Mouse (Mus musculus) limb, embryonic 12.5 days (tissue): ENCODE measurements at regions not wholly inside any gene's neighbourhood (a gene's known extent, or its start where the extent isn't known, plus 50 kb on each side); places are given as distances from the start of the nearest gene placed in this dataset.
"Not testable (repeated sequence)": the region's sequence is repeated elsewhere in the genome, so short reads cannot be mapped to it uniquely, and the experiment has no call there.

Experiments used
- ATAC-seq: fragments of 200-750 bp; cut with Nextera tagmentation; 2 replicates; pipeline ENCODE4 v1.8.0; 2017; ENCODE audit warnings: low read depth, moderate TSS enrichment; ENCODE audit not compliant: insufficient number of reproducible peaks, insufficient read depth, low FRiP score, low TSS enrichment
- H3K27ac ChIP-seq: fragments of 300-500 bp; sonication (generic); 2 replicates; pipeline ENCODE4 v1.5.1; 2016; ENCODE audit warnings: mild to moderate bottlenecking, moderate library complexity
- H3K27me3 ChIP-seq: fragments of 300-500 bp; sonication (generic); 2 replicates; pipeline ENCODE4 v1.6.1; 2016; ENCODE audit warnings: mild to moderate bottlenecking, moderate library complexity
- H3K36me3 ChIP-seq: fragments of 300-500 bp; sonication (generic); 2 replicates; pipeline ENCODE4 v1.6.1; 2016; ENCODE audit warnings: mild to moderate bottlenecking, moderate library complexity
- H3K4me1 ChIP-seq: fragments of 300-500 bp; sonication (generic); replicated peaks from 2 replicates; pipeline ENCODE4 v1.6.1; 2016
- H3K4me2 ChIP-seq: fragments of 300-500 bp; sonication (generic); 2 replicates; pipeline ENCODE4 v1.6.1; 2016; ENCODE audit warnings: mild to moderate bottlenecking, moderate library complexity
- H3K4me3 ChIP-seq: fragments of 300-500 bp; sonication (generic); replicated peaks from 2 replicates; pipeline ENCODE4 v1.5.1; 2016; ENCODE audit warnings: mild to moderate bottlenecking
- H3K9ac ChIP-seq: fragments of 300-500 bp; sonication (generic); replicated peaks from 2 replicates; pipeline ENCODE4 v1.6.1; 2016; ENCODE audit warnings: mild to moderate bottlenecking, moderate library complexity
- H3K9me3 ChIP-seq: fragments of 300-500 bp; sonication (generic); 2 replicates; pipeline ENCODE4 v1.6.1; 2016; ENCODE audit warnings: mild to moderate bottlenecking, moderate library complexity
- WGBS: fragments of 180-500 bp; shearing (Covaris S2); methylation state at CpG from one replicate; pipeline ENCODE4 v1.1.7; 2016; 5-methylcytosine and 5-hydroxymethylcytosine counted together

GRCm38 (mm10) chr2:114409542-114409941 is 208.3 kb upstream of the Zfp770 start:
- Histone ChIP-seq H3K9ac (no peak overlapping the region), H3K4me3 (no peak overlapping the region), H3K4me1 (peaks cover 5% of the 10 kb centered on the region; the same call in 1 of the 2 replicates), H3K27me3 (peaks cover 17% of the 10 kb centered on the region), H3K36me3 (no peaks in the 10 kb centered on the region), H3K27ac (no peak overlapping the region), H3K9me3 (no peaks in the 10 kb centered on the region), H3K4me2 (no peak overlapping the region)
- no peak for ATAC-seq

- H3K27me3 ChIP-seq: peaks cover 26% of the 10 kb centered on the region
- peak; percentile 66; the same call in 1 of the 2 replicates for ATAC-seq
These were observed 206.1 kb upstream of the Zfp770 start for GRCm38 (mm10) chr2:114407408-114407807.

GRCm38 (mm10) chr2:114384566-114384965 is 183.3 kb upstream of the Zfp770 start:
- ATAC-seq: no peak
- no peak overlapping the region for H3K4me2 ChIP-seq
- no peak overlapping the region for H3K9ac ChIP-seq
- 26% methylated on average over 3 of the region's 3 CpGs for WGBS
- H3K27ac ChIP-seq: no peak overlapping the region
- no peaks in the 10 kb centered on the region for H3K4me1 ChIP-seq
- H3K36me3 ChIP-seq: no peaks in the 10 kb centered on the region
- H3K4me3 ChIP-seq: no peak overlapping the region
- no peaks in the 10 kb centered on the region for H3K27me3 ChIP-seq
- no peaks in the 10 kb centered on the region for H3K9me3 ChIP-seq

More at GRCm38 (mm10) chr2:114407408-114407807, 206.1 kb upstream of the Zfp770 start:
- Histone ChIP-seq H3K4me2 (no peak overlapping the region), H3K9ac (no peak overlapping the region), H3K9me3 (no peaks in the 10 kb centered on the region), H3K36me3 (no peaks in the 10 kb centered on the region), H3K4me1 (peaks cover 5% of the 10 kb centered on the region; the same call in 1 of the 2 replicates), H3K27ac (no peak overlapping the region), H3K4me3 (no peak overlapping the region)
- WGBS: 16% methylated on average over 5 of the region's 5 CpGs

GRCm38 (mm10) chr2:114378844-114379533 is 177.7 kb upstream of the Zfp770 start:
- H3K4me2 ChIP-seq: no peak overlapping the region
- no peak overlapping the region for H3K9ac ChIP-seq
- H3K27me3 ChIP-seq: no peaks in the 10 kb centered on the region
- H3K4me1 ChIP-seq: no peaks in the 10 kb centered on the region
- no peaks in the 10 kb centered on the region for H3K36me3 ChIP-seq
- H3K27ac ChIP-seq: no peak overlapping the region
- H3K4me3 ChIP-seq: no peak overlapping the region
- no peak for ATAC-seq
- 96% methylated on average over 1 of the region's 1 CpGs for WGBS
- H3K9me3 ChIP-seq: no peaks in the 10 kb centered on the region

GRCm38 (mm10) chr2:114373476-114373875 is 172.2 kb upstream of the Zfp770 start:
- Histone ChIP-seq H3K36me3 (no peaks in the 10 kb centered on the region), H3K4me3 (no peak overlapping the region), H3K9me3 (no peaks in the 10 kb centered on the region), H3K27ac (no peak overlapping the region), H3K27me3 (no peaks in the 10 kb centered on the region), H3K9ac (no peak overlapping the region), H3K4me2 (no peak overlapping the region), H3K4me1 (no peaks in the 10 kb centered on the region)
- no peak for ATAC-seq
- 74% methylated on average over 7 of the region's 7 CpGs for WGBS

- not testable (repeated sequence) for H3K27ac ChIP-seq, H3K36me3 ChIP-seq, H3K4me1 ChIP-seq, H3K4me3 ChIP-seq, ATAC-seq, H3K9ac ChIP-seq, H3K9me3 ChIP-seq, H3K27me3 ChIP-seq, H3K4me2 ChIP-seq
- WGBS: 76% methylated on average over 11 of the region's 11 CpGs
These were observed 152.6 kb upstream of the Zfp770 start for GRCm38 (mm10) chr2:114353876-114354275.

GRCm38 (mm10) chr2:114340578-114341293 is 139.5 kb upstream of the Zfp770 start:
- WGBS: 85% methylated on average over 9 of the region's 9 CpGs
- no peak for ATAC-seq
- H3K9me3 ChIP-seq: no peaks in the 10 kb centered on the region

GRCm38 (mm10) chr2:114301746-114302145 is 100.5 kb upstream of the Zfp770 start:
- Histone ChIP-seq H3K27me3 (no peaks in the 10 kb centered on the region), H3K9me3 (no peaks in the 10 kb centered on the region), H3K36me3 (no peaks in the 10 kb centered on the region), H3K9ac (no peak overlapping the region), H3K27ac (no peak overlapping the region), H3K4me1 (no peaks in the 10 kb centered on the region), H3K4me3 (no peak overlapping the region), H3K4me2 (no peak overlapping the region)
- WGBS: 89% methylated on average over 3 of the region's 3 CpGs
- no peak for ATAC-seq

More at GRCm38 (mm10) chr2:114340578-114341293, 139.5 kb upstream of the Zfp770 start:
- H3K4me3 ChIP-seq: no peak overlapping the region
- H3K9ac ChIP-seq: no peak overlapping the region
- no peaks in the 10 kb centered on the region for H3K36me3 ChIP-seq
- no peaks in the 10 kb centered on the region for H3K27me3 ChIP-seq
- H3K27ac ChIP-seq: no peak overlapping the region
- no peaks in the 10 kb centered on the region for H3K4me1 ChIP-seq
- no peak overlapping the region for H3K4me2 ChIP-seq

- 78% methylated on average over 1 of the region's 1 CpGs for WGBS
- H3K27ac ChIP-seq: no peak overlapping the region
- ATAC-seq: no peak
- no peak overlapping the region for H3K4me3 ChIP-seq
- no peak overlapping the region for H3K4me2 ChIP-seq
- H3K9me3 ChIP-seq: no peaks in the 10 kb centered on the region
- no peaks in the 10 kb centered on the region for H3K4me1 ChIP-seq
- no peak overlapping the region for H3K9ac ChIP-seq
- no peaks in the 10 kb centered on the region for H3K27me3 ChIP-seq
- no peaks in the 10 kb centered on the region for H3K36me3 ChIP-seq
These were observed 93.8 kb upstream of the Zfp770 start for GRCm38 (mm10) chr2:114295110-114295509.

- ATAC-seq: no peak
- H3K27me3 ChIP-seq: no peaks in the 10 kb centered on the region
- no peaks in the 10 kb centered on the region for H3K9me3 ChIP-seq
- H3K4me1 ChIP-seq: no peaks in the 10 kb centered on the region
- WGBS: 78% methylated on average over 5 of the region's 5 CpGs
- H3K27ac ChIP-seq: no peak overlapping the region
- H3K4me2 ChIP-seq: no peak overlapping the region
- H3K36me3 ChIP-seq: no peaks in the 10 kb centered on the region
- H3K9ac ChIP-seq: no peak overlapping the region
- H3K4me3 ChIP-seq: no peak overlapping the region
These were observed 90.1 kb upstream of the Zfp770 start for GRCm38 (mm10) chr2:114291387-114291786.

GRCm38 (mm10) chr2:114275536-114275935 is 74.3 kb upstream of the Zfp770 start:
- no peak overlapping the region for H3K9ac ChIP-seq
- H3K4me2 ChIP-seq: no peak overlapping the region
- ATAC-seq: no peak
- H3K4me1 ChIP-seq: no peaks in the 10 kb centered on the region
- H3K27ac ChIP-seq: no peak overlapping the region
- no peaks in the 10 kb centered on the region for H3K9me3 ChIP-seq
- H3K36me3 ChIP-seq: no peaks in the 10 kb centered on the region
- H3K4me3 ChIP-seq: no peak overlapping the region
- H3K27me3 ChIP-seq: no peaks in the 10 kb centered on the region
